Mouse (Mus musculus): ENCODE results near the gene Cmpk1.

- TF ChIP-seq TAL1 (IDR thresholded peaks at IDR 0.05; ENCODE audit: low read length) (no peak), GATA1 (IDR thresholded peaks at IDR 0.05; ENCODE audit: low read length) (no peak)
Measured at GRCm38 (mm10) chr4:115014276-115014675, 27.2 kb upstream of the Cmpk1 start.
